Mouse (Mus musculus): ENCODE measurements around the gene Atrn.

GRCm38 (mm10) chr2:131038197-131038596 lies 131.9 kb downstream of the Atrn start:
- TF ChIP-seq POLR2A (IDR thresholded peaks at IDR 0.05; ENCODE audit: borderline replicate concordance, control insufficient read depth, low read depth, low read length) (no peak), CTCF (IDR thresholded peaks at IDR 0.05; ENCODE audit: control insufficient read depth, insufficient read depth, low read length) (no peak)
